ENCODE assay signal across 9 mouse cellular contexts in the genomic region with DNA sequence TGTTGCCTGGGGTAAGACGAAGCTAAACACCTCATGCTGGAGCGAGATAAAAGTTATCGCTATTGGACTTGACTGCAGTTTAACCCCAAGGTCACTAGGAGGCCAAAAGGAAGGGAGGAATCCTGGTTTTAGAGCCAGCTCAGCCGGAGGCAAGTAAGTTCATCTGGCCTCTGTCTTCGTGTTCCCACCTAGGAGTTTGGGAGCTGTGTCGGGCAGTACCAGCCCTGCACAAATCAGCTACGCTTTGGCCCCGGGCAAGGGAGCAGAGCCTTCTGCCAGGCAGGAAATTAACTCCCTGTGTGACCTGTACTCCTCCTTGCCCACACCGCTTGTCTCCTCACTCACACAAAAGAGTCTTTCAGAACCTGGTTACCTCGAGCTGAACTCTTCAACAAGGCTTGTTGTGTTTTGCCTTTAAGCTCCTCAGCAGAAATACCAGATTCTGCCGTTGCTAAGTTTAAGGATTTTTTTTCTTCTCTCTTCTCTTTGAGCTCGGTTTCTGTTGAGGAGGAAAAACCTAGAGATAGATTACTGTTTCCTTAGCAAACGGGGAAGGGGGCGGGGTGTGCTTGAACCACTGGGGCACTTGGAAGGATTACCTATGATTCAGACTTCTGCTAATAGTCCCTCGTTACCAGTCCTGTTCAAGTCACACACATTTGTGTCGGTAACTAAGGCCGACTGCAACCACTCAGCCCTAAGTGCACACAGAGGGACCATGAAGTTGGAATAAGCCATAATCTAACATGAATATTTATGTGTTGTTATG. TPM values are rescaled to one million over a fixed set of nuclear protein-coding genes. Genes with fewer than 3 reads are reported as not detected.
DNase-seq lines count a peak whose midpoint lies in the region; TF ChIP-seq lines count a peak whose summit lies in the region.
"Had no signal": no experiment of that assay in that cellular context is flagged by ENCODE, and none has a peak within 500 bp of the region (broad histone marks: within the 10 kb centered on the region; RNA-seq: fewer than 3 reads in every experiment).

Gene Fam84b (minus strand): TSS at position 548 of the 769 bp plus-strand sequence.

- no peaks in the 10 kb centered on the region for H3K9me3 ChIP-seq in heart, embryonic 10.5 days

- H3K36me3 ChIP-seq in heart, embryonic 10.5 days, result no peaks in the 10 kb centered on the region
- H3K36me3 ChIP-seq in testis, adult 2 months (ENCODE audit: control insufficient read depth, insufficient read depth, low read length), result no peaks in the 10 kb centered on the region

- H3K27me3 ChIP-seq in heart, embryonic 10.5 days (ENCODE audit: insufficient read depth, poor library complexity, severe bottlenecking), result no peaks in the 10 kb centered on the region
- no peaks in the 10 kb centered on the region for H3K27me3 ChIP-seq in testis, adult 2 months (ENCODE audit: control insufficient read depth, insufficient read depth, low read length)

- no peak for DNase-seq in layer of hippocampus, adult 18-20 months (ENCODE audit: low spot score in 2 of 2)
- DNase-seq in layer of hippocampus, adult 9-11 months, result no peak
- DNase-seq in cerebellum, postnatal 10 days, result peak; percentile 22 to 43
- DNase-seq in heart, embryonic 10.5 days (ENCODE audit: low spot score), result peak; percentile 87
- peak; percentile 19 for DNase-seq in kidney, postnatal 10 days
- DNase-seq in lung, postnatal 10 days, result peak; percentile 9
- DNase-seq in MN1 (ENCODE audit: low spot score), result no peak

- peaks cover 25% of the 10 kb centered on the region for H3K4me1 ChIP-seq in heart, embryonic 10.5 days
- H3K4me1 ChIP-seq in testis, adult 2 months (ENCODE audit: control insufficient read depth, insufficient read depth, low read length), result peaks cover 4% of the 10 kb centered on the region

- no peak for TF ChIP-seq POLR2A in testis, adult 2 months (IDR thresholded peaks at IDR 0.05; ENCODE audit: control insufficient read depth, low read depth, low read length)

- TF ChIP-seq CTCF in testis, adult 2 months (IDR thresholded peaks at IDR 0.05; ENCODE audit: control insufficient read depth, insufficient read depth, insufficient replicate concordance, low read depth, low read length), result no peak

- H3K4me3 ChIP-seq in heart, embryonic 10.5 days, result 0 out of 2 replicates have a peak within 1 kb of the TSS, but pooled peaks have one; percentile 6
- H3K4me3 ChIP-seq in testis, adult 2 months (ENCODE audit: control insufficient read depth, low read depth, low read length), result no peak within 1 kb of the TSS
- H3K4me3 ChIP-seq: myocyte had no signal

- peak within 1 kb of the TSS; percentile 59 for H3K27ac ChIP-seq in heart, embryonic 10.5 days
- H3K27ac ChIP-seq in testis, adult 2 months (ENCODE audit: control insufficient read depth, insufficient read depth, low read depth, low read length), result peak within 1 kb of the TSS; percentile 26; the same call in 1 of the 2 replicates

- WGBS in heart, embryonic 10.5 days, result 28% methylated on average over 17 of the region's 17 CpGs

RNA-seq across cellular contexts. Expression of gene Fam84b, which starts in this region (rescaled TPM):
- 10 to 100 TPM; 11.9 to 14.0 TPM for total RNA-seq in layer of hippocampus, adult 18-20 months (2021)
- 12.5 and 12.7 TPM in 2 replicates for polyA plus RNA-seq in heart, embryonic 10.5 days (2016; fragmentation: Nextera tagmentation; extraction: Ambion mirVana)
- 1.0 and 1.3 TPM in 2 replicates for polyA plus RNA-seq in testis, adult 2 months (2012; rRNA removed)

Comparison
In these comparisons a context has a peak if more than half of its experiments do, and no peak if none do; other contexts are left out.
1. DNase-seq: peak in cerebellum, postnatal 10 days (2 of 2), heart, embryonic 10.5 days (single experiment), kidney, postnatal 10 days (single experiment) and lung, postnatal 10 days (single experiment); none in layer of hippocampus, adult 18-20 months (0 of 2), layer of hippocampus, adult 9-11 months (single experiment) and MN1 (single experiment).